Mouse (Mus musculus) testis, postnatal 14 days (tissue): Measurements from ENCODE around the gene Cfap52.

Experiments used
- DNase-seq: peaks from one replicate; pipeline ENCODE4 v3.0.0; 2021; ENCODE audit warnings: low spot score

Gene Cfap52

GRCm38 (mm10) chr11:67965242-67965883 lies at the start of gene Cfap52:
Cfap52 (minus strand) TSS chr11:67965651.
- peak; percentile 82 for DNase-seq

- no peak for DNase-seq
Observed at GRCm38 (mm10) chr11:68012207-68012606, 46.8 kb upstream of the Cfap52 start.

- no peak for DNase-seq
Observed at GRCm38 (mm10) chr11:68009377-68009776, 43.9 kb upstream of the Cfap52 start.

- DNase-seq, result no peak
Observed at GRCm38 (mm10) chr11:68007645-68008044, 42.2 kb upstream of the Cfap52 start.

- DNase-seq, result no peak
Observed at GRCm38 (mm10) chr11:68006216-68006789, 40.9 kb upstream of the Cfap52 start.

GRCm38 (mm10) chr11:68004191-68004590 lies 38.7 kb upstream of the Cfap52 start:
- peak; percentile 12 for DNase-seq

- DNase-seq, result no peak
Observed at GRCm38 (mm10) chr11:67999629-68000028, 34.2 kb upstream of the Cfap52 start.

- no peak for DNase-seq
Observed at GRCm38 (mm10) chr11:67998905-67999304, 33.5 kb upstream of the Cfap52 start.

- DNase-seq, result no peak
Observed at GRCm38 (mm10) chr11:67995965-67996364, 30.5 kb upstream of the Cfap52 start.

- no peak for DNase-seq
Observed at GRCm38 (mm10) chr11:67991240-67991639, 25.8 kb upstream of the Cfap52 start.

- DNase-seq, result no peak
Observed at GRCm38 (mm10) chr11:67983564-67983963, 18.1 kb upstream of the Cfap52 start.

GRCm38 (mm10) chr11:67975252-67975651 lies 9.8 kb upstream of the Cfap52 start:
- no peak for DNase-seq

- no peak for DNase-seq
Observed at GRCm38 (mm10) chr11:67973225-67973624, 7.8 kb upstream of the Cfap52 start.

- DNase-seq, result no peak
Observed at GRCm38 (mm10) chr11:67972606-67973005, 7.2 kb upstream of the Cfap52 start.

- no peak for DNase-seq
Observed at GRCm38 (mm10) chr11:67967831-67968230, 2.4 kb upstream of the Cfap52 start.

GRCm38 (mm10) chr11:67965905-67966878 lies 741 bp upstream of the Cfap52 start, which contains the start of gene Stx8:
Stx8 (plus strand) TSS chr11:67966193.
- DNase-seq, result peak; percentile 91

GRCm38 (mm10) chr11:67964110-67964509 lies 1.3 kb downstream of the Cfap52 start:
- DNase-seq, result peak; percentile 37

- no peak for DNase-seq
Observed at GRCm38 (mm10) chr11:67954413-67954812, 11.0 kb downstream of the Cfap52 start.

GRCm38 (mm10) chr11:67953604-67954003 lies 11.8 kb downstream of the Cfap52 start:
- no peak for DNase-seq

- no peak for DNase-seq
Observed at GRCm38 (mm10) chr11:67949475-67949874, 16.0 kb downstream of the Cfap52 start.

- DNase-seq, result peak; percentile 40
Observed at GRCm38 (mm10) chr11:67948229-67948628, 17.2 kb downstream of the Cfap52 start.

- no peak for DNase-seq
Observed at GRCm38 (mm10) chr11:67932156-67932555, 33.3 kb downstream of the Cfap52 start.
